Mouse (Mus musculus): ENCODE measurements around the gene Notum.

Gene Notum

DNA sequence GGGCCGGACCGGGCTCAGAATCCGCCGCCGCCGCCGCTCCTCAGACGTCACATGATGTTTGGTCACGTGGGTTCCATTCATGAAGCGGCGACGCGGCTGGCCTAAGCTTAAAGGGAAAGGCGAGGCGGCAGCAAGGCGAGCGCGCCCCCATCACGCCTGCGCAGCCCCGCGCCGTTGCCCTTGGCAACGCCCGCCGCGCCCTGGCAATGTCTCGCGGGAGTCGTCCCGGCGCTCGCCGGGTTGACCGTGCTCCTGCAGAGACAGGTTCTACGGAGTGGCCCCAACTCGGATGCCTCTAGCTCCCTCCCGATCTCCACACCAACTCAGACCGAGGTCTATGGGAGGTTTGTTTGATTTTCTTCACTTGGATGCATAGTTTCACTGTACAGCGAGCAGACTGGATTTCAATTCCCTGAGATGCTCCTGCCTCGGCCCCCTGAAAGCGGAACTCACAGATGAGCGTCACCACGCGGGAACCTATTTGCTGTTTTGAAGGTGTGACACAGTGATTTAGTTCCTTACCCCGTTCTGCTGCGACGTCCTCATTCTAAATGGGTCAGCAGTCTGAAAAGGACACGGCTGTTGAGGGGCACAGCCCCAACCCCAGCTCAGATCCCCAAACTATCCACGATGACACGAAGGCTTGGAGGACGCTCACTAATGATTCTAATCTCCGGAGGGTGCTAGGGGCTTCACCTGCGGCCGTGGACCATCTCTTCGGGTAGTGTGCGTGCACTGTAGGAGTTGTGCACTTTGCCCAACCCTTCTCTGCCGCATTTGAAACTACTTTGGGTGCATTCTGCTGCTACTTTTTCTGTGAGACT lies 27.2 kb downstream of the Notum start, which contains the start of gene Mafg:
Gene Mafg, minus strand, starts transcription at position 81 of the 824 bp plus-strand sequence.
- peak; percentile 78 for DNase-seq (ENCODE audit: low spot score)

- no peak for DNase-seq (ENCODE audit: low spot score)
Observed at GRCm38 (mm10) chr11:120632559-120633519, 28.1 kb downstream of the Notum start.

DNA sequence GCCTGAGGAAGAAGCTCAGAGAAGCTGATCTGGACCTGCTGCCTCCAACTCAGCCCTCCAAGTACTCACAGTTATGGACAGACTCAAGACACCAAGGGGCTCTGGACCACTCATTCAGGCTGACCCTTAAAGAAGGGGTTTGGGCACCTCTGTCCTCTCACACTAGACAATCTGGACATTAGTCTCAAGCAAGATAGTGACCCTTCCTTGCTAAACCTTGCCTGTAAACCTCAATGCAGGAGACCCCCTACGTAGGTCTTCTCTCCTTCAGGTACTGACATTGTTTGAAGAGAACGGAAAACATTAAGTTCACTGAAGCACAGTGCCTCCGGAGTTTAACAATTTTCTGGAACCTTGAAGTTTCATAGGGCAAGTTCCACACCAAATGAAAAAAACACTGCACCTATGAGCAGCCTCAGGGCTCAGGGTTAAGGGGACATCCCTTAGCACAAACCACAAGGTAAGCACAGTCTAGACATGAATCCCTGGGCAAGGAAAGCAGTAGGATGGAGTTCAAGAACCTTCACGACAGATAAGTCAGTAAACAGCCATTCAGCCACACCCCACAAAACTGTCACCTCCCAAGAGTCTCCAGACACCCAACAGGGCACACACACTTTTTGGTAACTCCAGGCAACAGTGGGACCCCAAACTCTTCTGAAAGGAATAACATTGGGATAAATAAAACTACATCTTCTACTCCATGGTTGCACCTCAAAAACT lies 29.1 kb downstream of the Notum start:
- DNase-seq (ENCODE audit: low spot score) = no peak

GRCm38 (mm10) chr11:120630881-120631725 lies 29.9 kb downstream of the Notum start:
- DNase-seq (ENCODE audit: low spot score) = no peak

DNA sequence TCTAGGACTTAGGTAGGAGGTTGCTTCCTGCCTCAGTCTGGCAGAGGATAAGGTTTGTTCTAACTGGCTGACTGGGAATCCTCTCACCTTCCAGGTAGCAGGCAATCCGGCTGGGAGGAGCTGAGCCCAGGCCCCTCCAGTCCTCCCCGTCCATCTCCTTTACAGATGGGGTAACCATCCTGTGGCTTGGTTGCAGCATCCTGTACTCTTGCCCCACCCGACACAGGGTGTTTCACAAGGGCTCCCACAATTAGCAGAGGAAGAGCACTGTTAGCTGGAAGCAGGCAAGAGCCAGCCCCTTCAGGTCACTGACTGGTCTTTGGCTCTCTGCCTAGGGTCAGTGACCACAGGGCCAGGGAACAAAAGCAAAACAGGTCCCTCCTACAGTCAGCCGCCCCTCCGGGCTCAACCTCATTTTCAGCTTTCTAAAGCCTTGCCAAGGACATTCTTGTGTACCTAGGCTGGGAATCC lies 30.5 kb downstream of the Notum start:
- no peak for DNase-seq (ENCODE audit: low spot score)

GRCm38 (mm10) chr11:120629911-120630310 lies 31.1 kb downstream of the Notum start:
- DNase-seq (ENCODE audit: low spot score) = no peak

- no peak for DNase-seq (ENCODE audit: low spot score)
Observed at GRCm38 (mm10) chr11:120629341-120629730, 31.6 kb downstream of the Notum start.

- DNase-seq (ENCODE audit: low spot score) = no peak
Observed at GRCm38 (mm10) chr11:120628601-120629340, 32.2 kb downstream of the Notum start.

GRCm38 (mm10) chr11:120627468-120628300 lies 33.3 kb downstream of the Notum start:
- no peak for DNase-seq (ENCODE audit: low spot score)

GRCm38 (mm10) chr11:120626785-120627467 lies 34.0 kb downstream of the Notum start:
- DNase-seq (ENCODE audit: low spot score) = no peak

- DNase-seq (ENCODE audit: low spot score) = no peak
Observed at GRCm38 (mm10) chr11:120625152-120625775, 35.7 kb downstream of the Notum start, which contains the start of gene Sirt7. TSS of gene Sirt7 (minus strand) at chr11:120625240.

GRCm38 (mm10) chr11:120624680-120625111 lies 36.3 kb downstream of the Notum start:
- peak; percentile 58 for DNase-seq (ENCODE audit: low spot score)

GRCm38 (mm10) chr11:120623961-120624679 lies 36.9 kb downstream of the Notum start:
- no peak for DNase-seq (ENCODE audit: low spot score)

GRCm38 (mm10) chr11:120622805-120623204 lies 38.2 kb downstream of the Notum start:
- no peak for DNase-seq (ENCODE audit: low spot score)

GRCm38 (mm10) chr11:120620195-120620594 lies 40.8 kb downstream of the Notum start:
- no peak for DNase-seq (ENCODE audit: low spot score)

GRCm38 (mm10) chr11:120618619-120619535 lies 42.1 kb downstream of the Notum start:
- DNase-seq (ENCODE audit: low spot score) = no peak

All from layer of hippocampus, adult 9-10 months (tissue).